Mouse (Mus musculus) liver, adult 2 months (tissue): Measurements from ENCODE around the gene Adgrl2. TPM values are rescaled to one million over a fixed set of nuclear protein-coding genes. Genes with fewer than 3 reads are reported as not detected.

Experiments used
- DNase-seq: peaks from one replicate; pipeline ENCODE4 v3.0.0-alpha.2; 2011; ENCODE audit warnings: low read depth, low spot score; ENCODE audit errors: extremely low read depth
- H3K27ac ChIP-seq: fragments of 200-500 bp; replicated peaks from 2 replicates; pipeline ENCODE4 v1.5.1; 2012; ENCODE audit warnings: low read depth, mild to moderate bottlenecking, control low read depth, inconsistent platforms, low read length; ENCODE audit not compliant: insufficient read depth
- H3K27me3 ChIP-seq: fragments of 200-500 bp; 2 replicates; pipeline ENCODE4 v1.6.1; 2012; ENCODE audit warnings: mild to moderate bottlenecking, moderate library complexity, low read length, inconsistent platforms; ENCODE audit not compliant: control insufficient read depth, insufficient read depth
- H3K36me3 ChIP-seq: fragments of 200-500 bp; 2 replicates; pipeline ENCODE4 v1.6.1; 2012; ENCODE audit warnings: low read length, inconsistent platforms; ENCODE audit not compliant: control insufficient read depth, insufficient read depth
- H3K4me1 ChIP-seq: fragments of 200-500 bp; 2 replicates; pipeline ENCODE4 v1.6.1; 2011; ENCODE audit warnings: low read length; ENCODE audit not compliant: control insufficient read depth, insufficient read depth
- H3K4me3 ChIP-seq: fragments of 200-500 bp; 2 replicates; pipeline ENCODE4 v1.5.1; 2011; ENCODE audit warnings: low read depth, mild to moderate bottlenecking, control low read depth, low read length, moderate library complexity; ENCODE audit not compliant: insufficient read depth
- H3K79me2 ChIP-seq: fragments of 200-500 bp; 2 replicates; pipeline ENCODE4 v1.6.1; 2012; ENCODE audit warnings: inconsistent platforms, mild to moderate bottlenecking, low read length, moderate library complexity; ENCODE audit not compliant: control insufficient read depth, insufficient read depth
- H3K9ac ChIP-seq: fragments of 200-500 bp; 2 replicates; pipeline ENCODE4 v1.6.1; 2012; ENCODE audit warnings: low read depth, mild to moderate bottlenecking, control low read depth, inconsistent platforms, low read length
- CTCF ChIP-seq: fragments of 200-500 bp; IDR thresholded peaks from 2 replicates; pipeline ENCODE4 v1.5.1; 2011; ENCODE audit warnings: low read depth, low read length, control low read depth
- POLR2A ChIP-seq: fragments of 200-500 bp; IDR thresholded peaks from 2 replicates; pipeline ENCODE4 v1.6.1; 2011; ENCODE audit warnings: low read length, control low read depth; ENCODE audit not compliant: insufficient read depth; ENCODE audit errors: extremely low read depth
- WGBS: fragments of 180-500 bp; shearing (Covaris S2); methylation state at CpG from one replicate; pipeline ENCODE4 v1.1.7; 2018; 5-methylcytosine and 5-hydroxymethylcytosine counted together
- polyA plus RNA-seq: library from polyadenylated mRNA; depleted of rRNA; stranded (reverse); fragments of >200 nt; gene quantifications from 2 replicates; pipeline ENCODE4 v1.2.3, GENCODE M21; 2012
- total RNA-seq: library from RNA; depleted of rRNA; stranded (reverse); fragments of >200 nt; gene quantifications from 2 replicates; pipeline ENCODE4 v1.2.3, GENCODE M21; 2014

Gene Adgrl2
- total and polyA plus RNA-seq, 2 experiments: 26.2 to 27.9 TPM

GRCm38 (mm10) chr3:148918425-148918824 is 71.9 kb downstream of the Adgrl2 start:
- TF ChIP-seq POLR2A: no peak
- TF ChIP-seq CTCF: no peak
- peaks cover 10% of the 10 kb centered on the region for H3K4me1 ChIP-seq
- H3K79me2 ChIP-seq: peaks cover 38% of the 10 kb centered on the region; the same call in 1 of the 2 replicates
- no peak overlapping the region for H3K9ac ChIP-seq
- peaks cover 2% of the 10 kb centered on the region; the same call in 1 of the 2 replicates for H3K36me3 ChIP-seq
- 33% methylated on average over 5 of the region's 5 CpGs for WGBS
- no peak overlapping the region for H3K27ac ChIP-seq
- DNase-seq: peak; percentile 38
- H3K4me3 ChIP-seq: no peak overlapping the region
- H3K27me3 ChIP-seq: no peaks in the 10 kb centered on the region

GRCm38 (mm10) chr3:148917837-148918236 is 72.5 kb downstream of the Adgrl2 start:
- Histone ChIP-seq H3K27ac (no peak overlapping the region; the same call in 1 of the 2 replicates), H3K79me2 (peaks cover 36% of the 10 kb centered on the region; the same call in 1 of the 2 replicates), H3K9ac (no peak overlapping the region), H3K4me3 (no peak overlapping the region), H3K4me1 (peaks cover 10% of the 10 kb centered on the region), H3K36me3 (peaks cover 2% of the 10 kb centered on the region; the same call in 1 of the 2 replicates), H3K27me3 (no peaks in the 10 kb centered on the region)
- WGBS: 78% methylated on average over 7 of the region's 7 CpGs
- no peak for TF ChIP-seq CTCF
- TF ChIP-seq POLR2A: no peak
- DNase-seq: no peak

GRCm38 (mm10) chr3:148916226-148916625 is 74.1 kb downstream of the Adgrl2 start:
- Histone ChIP-seq H3K4me1 (peaks cover 10% of the 10 kb centered on the region), H3K79me2 (peaks cover 29% of the 10 kb centered on the region; the same call in 1 of the 2 replicates), H3K9ac (no peak overlapping the region), H3K27me3 (no peaks in the 10 kb centered on the region), H3K4me3 (no peak overlapping the region), H3K36me3 (peaks cover 2% of the 10 kb centered on the region; the same call in 1 of the 2 replicates), H3K27ac (0 out of 2 replicates have a peak overlapping the region, but pooled peaks have one; percentile 36)
- TF ChIP-seq POLR2A (no peak), CTCF (no peak)
- 73% methylated on average over 5 of the region's 5 CpGs for WGBS
- DNase-seq: no peak

- H3K4me3 ChIP-seq: no peak overlapping the region
- no peak overlapping the region for H3K9ac ChIP-seq
- peaks cover 4% of the 10 kb centered on the region; the same call in 1 of the 2 replicates for H3K4me1 ChIP-seq
- 89% methylated on average over 14 of the region's 14 CpGs for WGBS
- H3K27ac ChIP-seq: no peak overlapping the region
- peaks cover 2% of the 10 kb centered on the region; the same call in 1 of the 2 replicates for H3K36me3 ChIP-seq
- peaks cover 31% of the 10 kb centered on the region; the same call in 1 of the 2 replicates for H3K79me2 ChIP-seq
- TF ChIP-seq POLR2A (no peak), CTCF (no peak)
- H3K27me3 ChIP-seq: no peaks in the 10 kb centered on the region
- DNase-seq: no peak
Observed at GRCm38 (mm10) chr3:148912944-148913684, 77.2 kb downstream of the Adgrl2 start.

GRCm38 (mm10) chr3:148912536-148912935 is 77.8 kb downstream of the Adgrl2 start:
- DNase-seq: no peak
- peaks cover 2% of the 10 kb centered on the region; the same call in 1 of the 2 replicates for H3K36me3 ChIP-seq
- H3K9ac ChIP-seq: no peak overlapping the region
- H3K4me3 ChIP-seq: no peak overlapping the region
- H3K27me3 ChIP-seq: no peaks in the 10 kb centered on the region
- WGBS: 97% methylated on average over 6 of the region's 6 CpGs
- peaks cover 25% of the 10 kb centered on the region; the same call in 1 of the 2 replicates for H3K79me2 ChIP-seq
- H3K27ac ChIP-seq: no peak overlapping the region
- H3K4me1 ChIP-seq: peaks cover under 1% of the 10 kb centered on the region
- TF ChIP-seq POLR2A: no peak

- H3K4me1 ChIP-seq: peaks cover 18% of the 10 kb centered on the region
- no peak for DNase-seq
- 72% methylated on average over 3 of the region's 3 CpGs for WGBS
- H3K79me2 ChIP-seq: peaks cover 21% of the 10 kb centered on the region; the same call in 1 of the 2 replicates
- no peaks in the 10 kb centered on the region for H3K36me3 ChIP-seq
- no peak overlapping the region for H3K27ac ChIP-seq
- no peak overlapping the region for H3K4me3 ChIP-seq
- H3K27me3 ChIP-seq: no peaks in the 10 kb centered on the region
- no peak overlapping the region for H3K9ac ChIP-seq
- TF ChIP-seq POLR2A (no peak), CTCF (no peak)
Observed at GRCm38 (mm10) chr3:148907873-148908272, 82.5 kb downstream of the Adgrl2 start.
